In the genomic region with DNA sequence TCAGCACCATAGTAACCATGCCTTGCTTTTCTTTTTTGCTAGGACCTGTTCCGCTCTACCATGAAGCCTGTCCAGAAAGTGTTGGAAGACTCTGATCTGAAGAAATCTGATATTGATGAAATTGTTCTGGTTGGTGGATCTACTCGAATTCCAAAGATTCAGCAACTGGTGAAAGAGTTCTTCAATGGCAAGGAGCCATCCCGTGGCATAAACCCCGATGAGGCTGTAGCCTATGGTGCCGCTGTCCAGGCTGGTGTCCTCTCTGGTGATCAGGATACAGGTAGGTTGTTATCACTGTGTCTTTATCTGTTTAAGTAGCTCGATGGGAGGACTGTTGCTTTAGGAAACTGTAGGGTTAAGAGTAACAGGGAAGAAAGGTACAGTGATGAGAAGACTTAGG, we compare ENCODE assay signal across 9 mouse cellular contexts. TPM values are rescaled to one million over a fixed set of nuclear protein-coding genes. Genes with fewer than 3 reads are reported as not detected.
DNase-seq lines count a peak whose midpoint lies in the region; ATAC-seq and TF ChIP-seq lines count a peak whose summit lies in the region.
"Had no signal": no experiment of that assay in that cellular context is flagged by ENCODE, and none has a peak within 500 bp of the region (broad histone marks: within the 10 kb centered on the region; RNA-seq: fewer than 3 reads in every experiment).

No protein-coding gene starts in this region.

- peak overlapping the region; percentile 52; the same call in 1 of the 2 replicates for H3K9ac ChIP-seq in heart, embryonic 16.5 days (ENCODE audit: low read length)
- H3K9ac ChIP-seq in liver, embryonic 16.5 days (ENCODE audit: low read depth, low read length) = 0 out of 2 replicates have a peak overlapping the region, but pooled peaks have one; percentile 1

- TF ChIP-seq CTCF in E14TG2a.4 (conservative IDR thresholded peaks at IDR 0.05; ENCODE audit: low read length) = no peak

- peak overlapping the region; percentile 87 for H3K4me2 ChIP-seq in heart, embryonic 16.5 days (ENCODE audit: low read depth, low read length)
- peak overlapping the region; percentile 74 for H3K4me2 ChIP-seq in liver, embryonic 16.5 days (ENCODE audit: low read depth, low read length)

- H3K27ac ChIP-seq in heart, embryonic 16.5 days (ENCODE audit: low read length) = no peak overlapping the region
- H3K27ac ChIP-seq in liver, embryonic 16.5 days (ENCODE audit: low read length) = no peak overlapping the region

- H3K9me3 ChIP-seq in E14TG2a.4 (ENCODE audit: low read length) = no peaks in the 10 kb centered on the region
- no peaks in the 10 kb centered on the region for H3K9me3 ChIP-seq in heart, embryonic 16.5 days (replicated peaks; ENCODE audit: control insufficient read depth, low read length)
- H3K9me3 ChIP-seq in liver, embryonic 16.5 days (replicated peaks; ENCODE audit: control insufficient read depth, low read length) = no peaks in the 10 kb centered on the region

- DNase-seq in heart, adult 11 months = peak; percentile 68
- DNase-seq in heart, adult 8-10 months (ENCODE audit: low spot score) = no peak
- DNase-seq in right cerebral cortex, postnatal 10 days (ENCODE audit: low spot score in 2 of 2) = no peak
- DNase-seq in adrenal gland, adult (ENCODE audit: inconsistent age in 2 of 2, low spot score in 1 of 2) = no peak
- no peak for DNase-seq in embryo, embryonic 10.5 days (ENCODE audit: low spot score)
- DNase-seq: gastrocnemius, postnatal 10 days had no signal

- 69% methylated on average over 6 of the region's 6 CpGs for WGBS in heart, embryonic 16.5 days
- 74% methylated on average over 6 of the region's 6 CpGs for WGBS in liver, embryonic 16.5 days (ENCODE audit: insufficient replicate concordance)

- peaks cover 55% of the 10 kb centered on the region for H3K4me1 ChIP-seq in E14TG2a.4 (replicated peaks; ENCODE audit: low read depth, low read length)
- H3K4me1 ChIP-seq in heart, embryonic 16.5 days (ENCODE audit: control insufficient read depth, insufficient read depth, low read length) = peaks cover 50% of the 10 kb centered on the region
- peaks cover 40% of the 10 kb centered on the region for H3K4me1 ChIP-seq in liver, embryonic 16.5 days (ENCODE audit: control insufficient read depth, low read depth, low read length)

- no peaks in the 10 kb centered on the region for H3K27me3 ChIP-seq in E14TG2a.4 (ENCODE audit: insufficient read depth, low read length)
- H3K27me3 ChIP-seq in heart, embryonic 16.5 days (ENCODE audit: control insufficient read depth, insufficient read depth, low read length) = no peaks in the 10 kb centered on the region
- H3K27me3 ChIP-seq in liver, embryonic 16.5 days (ENCODE audit: control insufficient read depth, insufficient read depth, low read depth, low read length) = no peaks in the 10 kb centered on the region

- ATAC-seq in heart, embryonic 16.5 days (replicated peaks; ENCODE audit: extremely low read depth, insufficient read depth, low FRiP score) = no peak
- no peak for ATAC-seq in liver, embryonic 16.5 days (ENCODE audit: low read depth)

- peak overlapping the region; percentile 96 for H3K4me3 ChIP-seq in E14TG2a.4 (replicated peaks; ENCODE audit: low read length)
- peak overlapping the region; percentile 59 for H3K4me3 ChIP-seq in heart, embryonic 16.5 days (ENCODE audit: low read length)
- H3K4me3 ChIP-seq in liver, embryonic 16.5 days (ENCODE audit: low read depth, low read length) = peak overlapping the region; percentile 99

- peaks cover 79% of the 10 kb centered on the region for H3K36me3 ChIP-seq in E14TG2a.4 (ENCODE audit: insufficient read depth, low read length)
- peaks cover 58% of the 10 kb centered on the region for H3K36me3 ChIP-seq in heart, embryonic 16.5 days (ENCODE audit: control insufficient read depth, insufficient read depth)
- H3K36me3 ChIP-seq in liver, embryonic 16.5 days (ENCODE audit: control insufficient read depth, insufficient read depth) = peaks cover 65% of the 10 kb centered on the region

RNA-seq across cellular contexts. Expression of a gene that starts 2.7 kb away (rescaled TPM):
- total RNA-seq in heart, adult 8-10 months (2022) = 100 to 1,000 TPM; 590 to 816 (median 680) TPM
- polyA plus RNA-seq in heart, embryonic 16.5 days (2015; fragmentation: Nextera tagmentation; extraction: Ambion mirVana) = 630 and 742 TPM in 2 replicates
- polyA plus RNA-seq in liver, embryonic 16.5 days (2015; fragmentation: Nextera tagmentation; extraction: Ambion mirVana) = 538 and 557 TPM in 2 replicates

RNA-seq across cellular contexts. Expression of a gene that starts 19.5 kb away (rescaled TPM):
- total RNA-seq in heart, adult 8-10 months (2022) = 10 to 100 TPM; 35.0 to 38.9 (median 37.2) TPM
- 61.2 and 62.7 TPM in 2 replicates for polyA plus RNA-seq in heart, embryonic 16.5 days (2015; fragmentation: Nextera tagmentation; extraction: Ambion mirVana)
- 91.2 and 94.6 TPM in 2 replicates for polyA plus RNA-seq in liver, embryonic 16.5 days (2015; fragmentation: Nextera tagmentation; extraction: Ambion mirVana)

RNA-seq across cellular contexts. Expression of a gene that starts 25.2 kb away (rescaled TPM):
- total RNA-seq in heart, adult 8-10 months (2022) = 10 to 100 TPM; 10.2 to 14.5 (median 11.3) TPM
- 26.3 and 26.9 TPM in 2 replicates for polyA plus RNA-seq in heart, embryonic 16.5 days (2015; fragmentation: Nextera tagmentation; extraction: Ambion mirVana)
- polyA plus RNA-seq in liver, embryonic 16.5 days (2015; fragmentation: Nextera tagmentation; extraction: Ambion mirVana) = 17.3 and 22.5 TPM in 2 replicates

RNA-seq across cellular contexts. Expression of a gene that starts 51.6 kb away (rescaled TPM):
- 10 to 100 TPM; 41.3 to 48.6 (median 45.1) TPM for total RNA-seq in heart, adult 8-10 months (2022)
- polyA plus RNA-seq in heart, embryonic 16.5 days (2015; fragmentation: Nextera tagmentation; extraction: Ambion mirVana) = 64.5 and 71.1 TPM in 2 replicates
- 51.0 and 52.9 TPM in 2 replicates for polyA plus RNA-seq in liver, embryonic 16.5 days (2015; fragmentation: Nextera tagmentation; extraction: Ambion mirVana)

RNA-seq across cellular contexts. Expression of a gene that starts 58.3 kb away (rescaled TPM):
- not detected for total RNA-seq in heart, adult 8-10 months (2022)
- polyA plus RNA-seq in heart, embryonic 16.5 days (2015; fragmentation: Nextera tagmentation; extraction: Ambion mirVana) = not detected in 2 replicates
- polyA plus RNA-seq in liver, embryonic 16.5 days (2015; fragmentation: Nextera tagmentation; extraction: Ambion mirVana) = not detected in 2 replicates
- total RNA-seq: gastrocnemius, postnatal 10 days had no signal
